Mouse (Mus musculus): ENCODE measurements around the gene Cdpf1. TPM values are rescaled to one million over a fixed set of nuclear protein-coding genes. Genes with fewer than 3 reads are reported as not detected.

Gene Cdpf1
- polyA plus RNA-seq, 1 experiment from 2014 or later, result 29.4 TPM

GRCm38 (mm10) chr15:85831954-85832590, 20.6 kb upstream of the Cdpf1 start, which contains the start of gene Ttc38:
Gene Ttc38 (plus strand): TSS chr15:85832306.
- Histone ChIP-seq H3K27ac (peak within 1 kb of the TSS; percentile 44; the same call in 1 of the 2 replicates), H3K4me3 (peak within 1 kb of the TSS; percentile 63), H3K36me3 (peaks cover 3% of the 10 kb centered on the region; the same call in 1 of the 2 replicates), H3K9ac (peak within 1 kb of the TSS; percentile 77), H3K4me1 (peaks cover 11% of the 10 kb centered on the region), H3K27me3 (no peaks in the 10 kb centered on the region), H3K4me2 (peak within 1 kb of the TSS; percentile 83), H3K9me3 (no peaks in the 10 kb centered on the region)
- ATAC-seq (ENCODE audit: insufficient number of reproducible peaks, insufficient read depth, low FRiP score, low TSS enrichment, low read depth), result peak; percentile 65; the same call in 1 of the 2 replicates
- under 1% methylated on average over 27 of the region's 27 CpGs for WGBS

- Histone ChIP-seq H3K27me3 (no peaks in the 10 kb centered on the region), H3K4me2 (no peak overlapping the region), H3K4me3 (no peak overlapping the region), H3K36me3 (no peaks in the 10 kb centered on the region), H3K27ac (no peak overlapping the region), H3K9ac (no peak overlapping the region), H3K9me3 (no peaks in the 10 kb centered on the region), H3K4me1 (peaks cover 11% of the 10 kb centered on the region)
- WGBS, result 68% methylated on average over 5 of the region's 5 CpGs
- ATAC-seq (ENCODE audit: insufficient number of reproducible peaks, insufficient read depth, low FRiP score, low TSS enrichment, low read depth), result no peak
Measured at GRCm38 (mm10) chr15:85829470-85829869, 18.0 kb upstream of the Cdpf1 start.

GRCm38 (mm10) chr15:85828071-85828470, 16.6 kb upstream of the Cdpf1 start:
- ATAC-seq (ENCODE audit: insufficient number of reproducible peaks, insufficient read depth, low FRiP score, low TSS enrichment, low read depth), result no peak
- no peak overlapping the region for H3K27ac ChIP-seq
- H3K9ac ChIP-seq, result no peak overlapping the region
- no peaks in the 10 kb centered on the region for H3K9me3 ChIP-seq
- 84% methylated on average over 4 of the region's 4 CpGs for WGBS
- no peaks in the 10 kb centered on the region for H3K36me3 ChIP-seq
- H3K4me2 ChIP-seq, result no peak overlapping the region
- H3K27me3 ChIP-seq, result no peaks in the 10 kb centered on the region
- peaks cover 11% of the 10 kb centered on the region for H3K4me1 ChIP-seq
- H3K4me3 ChIP-seq, result no peak overlapping the region

GRCm38 (mm10) chr15:85826676-85827075, 15.2 kb upstream of the Cdpf1 start:
- H3K4me1 ChIP-seq, result peaks cover 9% of the 10 kb centered on the region
- no peak overlapping the region for H3K27ac ChIP-seq
- no peak overlapping the region for H3K9ac ChIP-seq
- H3K4me2 ChIP-seq, result no peak overlapping the region
- H3K36me3 ChIP-seq, result no peaks in the 10 kb centered on the region
- WGBS, result 59% methylated on average over 5 of the region's 5 CpGs
- H3K9me3 ChIP-seq, result no peaks in the 10 kb centered on the region
- H3K27me3 ChIP-seq, result no peaks in the 10 kb centered on the region
- ATAC-seq (ENCODE audit: insufficient number of reproducible peaks, insufficient read depth, low FRiP score, low TSS enrichment, low read depth), result no peak
- no peak overlapping the region for H3K4me3 ChIP-seq

GRCm38 (mm10) chr15:85822011-85822359, 10.5 kb upstream of the Cdpf1 start:
- no peak overlapping the region for H3K27ac ChIP-seq
- no peak for ATAC-seq (ENCODE audit: insufficient number of reproducible peaks, insufficient read depth, low FRiP score, low TSS enrichment, low read depth)
- WGBS, result 15% methylated on average over 4 of the region's 4 CpGs

GRCm38 (mm10) chr15:85821203-85822010, 9.9 kb upstream of the Cdpf1 start, which contains the start of gene Pkdrej:
Gene Pkdrej (minus strand): TSS chr15:85821734.
- H3K27me3 ChIP-seq, result peaks cover 20% of the 10 kb centered on the region
- no peaks in the 10 kb centered on the region for H3K36me3 ChIP-seq
- peak within 1 kb of the TSS; percentile 54 for H3K4me3 ChIP-seq
- peaks cover 12% of the 10 kb centered on the region; the same call in 1 of the 2 replicates for H3K9me3 ChIP-seq
- peaks cover 11% of the 10 kb centered on the region; the same call in 1 of the 2 replicates for H3K4me1 ChIP-seq
- H3K4me2 ChIP-seq, result peak within 1 kb of the TSS; percentile 97
- under 1% methylated on average over 65 of the region's 65 CpGs for WGBS
- 0 out of 2 replicates have a peak within 1 kb of the TSS, but pooled peaks have one; percentile 16 for H3K27ac ChIP-seq
- peak; percentile 64 for ATAC-seq (ENCODE audit: insufficient number of reproducible peaks, insufficient read depth, low FRiP score, low TSS enrichment, low read depth)
- H3K9ac ChIP-seq, result peak within 1 kb of the TSS; percentile 84

More at GRCm38 (mm10) chr15:85822011-85822359, 10.5 kb upstream of the Cdpf1 start:
- Histone ChIP-seq H3K9ac (peak overlapping the region; percentile 84), H3K4me1 (peaks cover 11% of the 10 kb centered on the region; the same call in 1 of the 2 replicates), H3K4me3 (peak overlapping the region; percentile 54), H3K36me3 (no peaks in the 10 kb centered on the region), H3K4me2 (peak overlapping the region; percentile 97), H3K9me3 (peaks cover 12% of the 10 kb centered on the region; the same call in 1 of the 2 replicates), H3K27me3 (peaks cover 20% of the 10 kb centered on the region)

GRCm38 (mm10) chr15:85813428-85813827, 1.9 kb upstream of the Cdpf1 start:
- peaks cover 13% of the 10 kb centered on the region for H3K4me1 ChIP-seq
- H3K4me2 ChIP-seq, result no peak overlapping the region
- H3K27me3 ChIP-seq, result no peaks in the 10 kb centered on the region; the same call in 1 of the 2 replicates
- H3K36me3 ChIP-seq, result no peaks in the 10 kb centered on the region
- H3K4me3 ChIP-seq, result no peak overlapping the region
- ATAC-seq (ENCODE audit: insufficient number of reproducible peaks, insufficient read depth, low FRiP score, low TSS enrichment, low read depth), result no peak
- H3K9me3 ChIP-seq, result peaks cover 9% of the 10 kb centered on the region; the same call in 1 of the 2 replicates
- no peak overlapping the region for H3K9ac ChIP-seq
- 70% methylated on average over 10 of the region's 10 CpGs for WGBS
- H3K27ac ChIP-seq, result no peak overlapping the region

GRCm38 (mm10) chr15:85810806-85811521, 533 bp downstream of the Cdpf1 start:
- H3K9ac ChIP-seq, result peak overlapping the region; percentile 87
- H3K36me3 ChIP-seq, result no peaks in the 10 kb centered on the region
- peak overlapping the region; percentile 76 for H3K4me3 ChIP-seq
- 4% methylated on average over 36 of the region's 36 CpGs for WGBS
- peaks cover 13% of the 10 kb centered on the region for H3K4me1 ChIP-seq
- 0 out of 2 replicates have a peak, but pooled peaks cover 3% of the 10 kb centered on the region for H3K9me3 ChIP-seq
- peak overlapping the region; percentile 89 for H3K27ac ChIP-seq
- ATAC-seq (ENCODE audit: insufficient number of reproducible peaks, insufficient read depth, low FRiP score, low TSS enrichment, low read depth), result peak; percentile 58
- H3K4me2 ChIP-seq, result peak overlapping the region; percentile 90
- no peaks in the 10 kb centered on the region; the same call in 1 of the 2 replicates for H3K27me3 ChIP-seq

GRCm38 (mm10) chr15:85810462-85810805, 1.1 kb downstream of the Cdpf1 start:
- Histone ChIP-seq H3K4me2 (peak overlapping the region; percentile 90), H3K36me3 (no peaks in the 10 kb centered on the region), H3K9me3 (0 out of 2 replicates have a peak, but pooled peaks cover 3% of the 10 kb centered on the region), H3K9ac (peak overlapping the region; percentile 87; the same call in 1 of the 2 replicates), H3K27ac (no peak overlapping the region), H3K4me3 (peak overlapping the region; percentile 76), H3K27me3 (no peaks in the 10 kb centered on the region; the same call in 1 of the 2 replicates), H3K4me1 (peaks cover 13% of the 10 kb centered on the region)
- ATAC-seq (ENCODE audit: insufficient number of reproducible peaks, insufficient read depth, low FRiP score, low TSS enrichment, low read depth), result no peak
- WGBS, result 88% methylated on average over 5 of the region's 5 CpGs

GRCm38 (mm10) chr15:85809091-85809490, 2.4 kb downstream of the Cdpf1 start:
- Histone ChIP-seq H3K9me3 (no peaks in the 10 kb centered on the region), H3K36me3 (no peaks in the 10 kb centered on the region), H3K27ac (no peak overlapping the region), H3K4me1 (peaks cover 13% of the 10 kb centered on the region), H3K4me3 (no peak overlapping the region), H3K9ac (no peak overlapping the region), H3K27me3 (no peaks in the 10 kb centered on the region), H3K4me2 (no peak overlapping the region)
- ATAC-seq (ENCODE audit: insufficient number of reproducible peaks, insufficient read depth, low FRiP score, low TSS enrichment, low read depth), result no peak
- 87% methylated on average over 12 of the region's 12 CpGs for WGBS

GRCm38 (mm10) chr15:85808434-85808833, 3.1 kb downstream of the Cdpf1 start:
- 0 out of 2 replicates have a peak overlapping the region, but pooled peaks have one; percentile 2 for H3K9ac ChIP-seq
- H3K9me3 ChIP-seq, result no peaks in the 10 kb centered on the region
- no peak overlapping the region for H3K27ac ChIP-seq
- H3K4me3 ChIP-seq, result no peak overlapping the region
- ATAC-seq (ENCODE audit: insufficient number of reproducible peaks, insufficient read depth, low FRiP score, low TSS enrichment, low read depth), result no peak
- no peak overlapping the region for H3K4me2 ChIP-seq
- 54% methylated on average over 8 of the region's 8 CpGs for WGBS
- H3K4me1 ChIP-seq, result peaks cover 13% of the 10 kb centered on the region
- H3K36me3 ChIP-seq, result no peaks in the 10 kb centered on the region
- no peaks in the 10 kb centered on the region for H3K27me3 ChIP-seq
